Mouse (Mus musculus): ENCODE data around the gene Atp5j2. TPM values are rescaled to one million over a fixed set of nuclear protein-coding genes. Genes with fewer than 3 reads are reported as not detected.

The Atp5j2 gene
- polyA plus RNA-seq, 1 experiment, result 175 TPM

DNA sequence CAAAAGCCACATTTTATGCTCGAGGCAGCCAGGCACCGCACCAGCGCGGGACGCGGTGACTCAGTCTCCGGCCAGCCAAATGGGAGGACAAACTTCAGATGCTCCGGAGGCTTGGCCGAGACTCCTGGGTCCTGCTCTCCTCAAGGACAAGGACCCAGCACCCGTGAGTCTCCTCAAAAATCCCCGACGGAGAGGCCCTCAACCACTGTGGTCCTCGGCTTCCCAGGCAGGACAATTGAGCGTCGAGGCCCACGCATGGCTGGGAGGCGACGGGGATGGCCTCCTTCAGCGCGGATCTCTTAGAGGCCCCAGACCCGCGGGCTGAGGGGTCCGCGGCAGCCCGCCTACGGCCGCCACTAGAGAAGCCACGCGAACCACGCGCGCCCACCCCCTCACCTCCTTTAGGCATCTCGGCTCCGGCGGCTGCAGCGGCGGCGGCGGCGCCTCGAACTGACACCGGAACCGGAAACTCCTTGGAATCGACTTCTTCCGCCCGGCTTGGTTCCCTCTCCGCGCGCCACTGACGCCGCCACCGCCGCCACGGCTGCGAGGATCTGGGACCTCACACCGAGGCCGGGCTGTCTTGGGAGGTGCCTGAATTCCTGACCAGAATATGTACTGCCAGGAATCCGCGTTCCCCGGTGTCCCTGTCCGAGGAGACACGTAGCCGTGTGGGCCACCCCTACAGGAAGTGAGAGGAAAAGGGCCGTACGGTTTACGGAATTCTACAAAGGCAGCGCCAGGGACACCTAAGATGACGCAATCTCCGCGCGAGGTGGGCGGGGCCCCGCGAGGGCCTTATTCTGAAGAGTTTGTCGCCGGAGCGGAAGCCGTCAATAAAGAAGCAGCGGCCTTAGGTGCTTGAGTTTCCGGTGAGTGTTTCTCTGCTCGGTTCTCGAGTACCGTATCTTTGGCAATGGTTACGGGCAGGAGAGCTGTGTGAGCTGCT is 52.0 kb downstream of the Atp5j2 start, which contains the start of the genes Pdap1 and Bud31:
Pdap1 (minus strand) TSS at position 668 of the 949 bp plus-strand sequence.
Bud31 (plus strand) TSS at position 792 of the 949 bp plus-strand sequence.
- Histone ChIP-seq H3K4me1 (replicated peaks; ENCODE audit: control insufficient read depth, insufficient read depth, low read length) (peaks cover 9% of the 10 kb centered on the region), H3K27me3 (ENCODE audit: control insufficient read depth, insufficient read depth, low read length) (no peaks in the 10 kb centered on the region), H3K36me3 (ENCODE audit: control insufficient read depth, insufficient read depth, low read length) (peaks cover 32% of the 10 kb centered on the region), H3K4me3 (ENCODE audit: control insufficient read depth, insufficient read depth, low read length) (peak within 1 kb of the TSS; percentile 87), H3K27ac (ENCODE audit: control insufficient read depth, insufficient read depth, low read length) (peak within 1 kb of the TSS; percentile 76)
- under 1% methylated on average over 84 of the region's 84 CpGs for WGBS
- TF ChIP-seq POLR2A (IDR thresholded peaks at IDR 0.05; ENCODE audit: control insufficient read depth, extremely low read depth, insufficient read depth, low read length, poor library complexity) (peak; percentile 74), CTCF (IDR thresholded peaks at IDR 0.05; ENCODE audit: borderline replicate concordance, control insufficient read depth, extremely low read depth, insufficient read depth, low read length, poor library complexity) (0 out of 2 replicates have a peak, but pooled peaks have one; percentile 12)
- DNase-seq, result peak; percentile 93

DNA sequence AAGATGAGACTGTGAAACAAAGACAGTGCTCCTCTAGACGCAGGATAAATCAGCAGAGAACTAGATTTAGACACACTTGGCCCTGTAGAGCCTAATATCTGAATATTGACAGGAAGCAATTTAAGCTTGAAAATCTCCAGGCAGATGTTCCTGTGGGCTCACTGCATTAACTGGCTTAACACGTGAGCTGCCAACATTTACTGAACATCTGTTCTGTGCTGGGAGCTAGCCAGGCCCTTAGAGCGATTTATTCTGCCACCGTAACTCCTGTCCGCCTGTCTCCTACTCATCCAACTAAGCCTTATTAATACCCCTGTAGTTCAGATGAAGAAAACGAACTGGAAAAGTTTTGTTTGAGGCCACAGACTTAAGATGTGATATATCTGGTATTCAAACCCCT is 53.0 kb downstream of the Atp5j2 start:
- Histone ChIP-seq H3K36me3 (ENCODE audit: control insufficient read depth, insufficient read depth, low read length) (peaks cover 38% of the 10 kb centered on the region), H3K4me3 (ENCODE audit: control insufficient read depth, insufficient read depth, low read length) (no peak overlapping the region), H3K27me3 (ENCODE audit: control insufficient read depth, insufficient read depth, low read length) (no peaks in the 10 kb centered on the region), H3K4me1 (replicated peaks; ENCODE audit: control insufficient read depth, insufficient read depth, low read length) (peaks cover 9% of the 10 kb centered on the region), H3K27ac (ENCODE audit: control insufficient read depth, insufficient read depth, low read length) (no peak overlapping the region)
- DNase-seq, result no peak
- 11% methylated on average over 6 of the region's 6 CpGs for WGBS
- TF ChIP-seq POLR2A (IDR thresholded peaks at IDR 0.05; ENCODE audit: control insufficient read depth, extremely low read depth, insufficient read depth, low read length, poor library complexity), result no peak
- no peak for TF ChIP-seq CTCF (IDR thresholded peaks at IDR 0.05; ENCODE audit: borderline replicate concordance, control insufficient read depth, extremely low read depth, insufficient read depth, low read length, poor library complexity)

Other genes with a start within 250 kb of the Atp5j2 start
- gene Smurf1, start 226.2 kb downstream of the Atp5j2 start, polyA plus RNA-seq (2012; rRNA removed), result 33.6 and 34.4 TPM in 2 replicates
- gene Gm4871, start 159.3 kb downstream of the Atp5j2 start, polyA plus RNA-seq (2012; rRNA removed), result not detected in 2 replicates
- not detected in 2 replicates for gene 1700018F24Rik, start 149.1 kb downstream of the Atp5j2 start, polyA plus RNA-seq (2012; rRNA removed)
- 144 and 149 TPM in 2 replicates for gene Arpc1a, start 108.2 kb downstream of the Atp5j2 start, polyA plus RNA-seq (2012; rRNA removed)
- gene Kpna7, start 108.0 kb downstream of the Atp5j2 start, polyA plus RNA-seq (2012; rRNA removed), result 0.27 and 0.41 TPM in 2 replicates
- 859 and 863 TPM in 2 replicates for gene Arpc1b, start 77.8 kb downstream of the Atp5j2 start, polyA plus RNA-seq (2012; rRNA removed)
- gene Pdap1, start 51.8 kb downstream of the Atp5j2 start, polyA plus RNA-seq (2012; rRNA removed), result 35.6 and 36.2 TPM in 2 replicates
- gene Bud31, start 51.7 kb downstream of the Atp5j2 start, polyA plus RNA-seq (2012; rRNA removed), result 73.3 and 105 TPM in 2 replicates
- 14.5 and 14.9 TPM in 2 replicates for gene Ptcd1, start 25.0 kb downstream of the Atp5j2 start, polyA plus RNA-seq (2012; rRNA removed)
- 63.5 and 66.0 TPM in 2 replicates for gene Cpsf4, start 24.8 kb downstream of the Atp5j2 start, polyA plus RNA-seq (2012; rRNA removed)
- gene Zkscan14, start 9.8 kb upstream of the Atp5j2 start, polyA plus RNA-seq (2012; rRNA removed), result 7.2 and 7.6 TPM in 2 replicates
- 5.0 and 5.1 TPM in 2 replicates for gene Zkscan5, start 12.5 kb upstream of the Atp5j2 start, polyA plus RNA-seq (2012; rRNA removed)
- 18.2 and 22.1 TPM in 2 replicates for gene Zfp655, start 39.7 kb upstream of the Atp5j2 start, polyA plus RNA-seq (2012; rRNA removed)
- gene Zscan25, start 88.4 kb upstream of the Atp5j2 start, polyA plus RNA-seq (2012; rRNA removed), result 32.4 and 34.0 TPM in 2 replicates
- gene Cyp3a57, start 153.2 kb upstream of the Atp5j2 start, polyA plus RNA-seq (2012; rRNA removed), result not detected in 2 replicates

Measured in thymus, adult 2 months (tissue).